Mouse (Mus musculus): Measurements from ENCODE around the gene Snx30.

Gene Snx30

GRCm38 (mm10) chr4:59824860-59825259 lies 19.2 kb downstream of the Snx30 start:
- no peak for DNase-seq (ENCODE audit: low spot score)

DNA sequence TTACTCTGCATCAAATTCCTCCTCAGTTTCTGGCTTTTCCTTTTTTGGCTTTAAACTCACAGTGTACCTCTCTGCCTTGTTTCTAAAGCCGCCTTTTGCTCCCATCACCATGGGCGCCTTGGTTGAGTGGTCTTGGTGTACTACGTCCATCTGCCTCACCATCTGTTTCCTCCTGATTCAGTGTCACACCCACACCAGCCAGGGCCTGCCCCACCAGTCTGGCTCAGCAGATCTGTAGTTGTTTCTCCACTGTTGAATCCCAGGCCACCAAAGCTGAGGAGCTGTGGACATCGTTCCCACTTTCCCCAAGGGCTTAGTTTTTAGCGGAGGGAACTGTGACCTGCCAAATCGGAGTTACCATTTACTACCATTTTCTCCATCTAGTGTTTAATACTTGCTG lies 20.0 kb downstream of the Snx30 start:
- no peak for DNase-seq (ENCODE audit: low spot score)

DNA sequence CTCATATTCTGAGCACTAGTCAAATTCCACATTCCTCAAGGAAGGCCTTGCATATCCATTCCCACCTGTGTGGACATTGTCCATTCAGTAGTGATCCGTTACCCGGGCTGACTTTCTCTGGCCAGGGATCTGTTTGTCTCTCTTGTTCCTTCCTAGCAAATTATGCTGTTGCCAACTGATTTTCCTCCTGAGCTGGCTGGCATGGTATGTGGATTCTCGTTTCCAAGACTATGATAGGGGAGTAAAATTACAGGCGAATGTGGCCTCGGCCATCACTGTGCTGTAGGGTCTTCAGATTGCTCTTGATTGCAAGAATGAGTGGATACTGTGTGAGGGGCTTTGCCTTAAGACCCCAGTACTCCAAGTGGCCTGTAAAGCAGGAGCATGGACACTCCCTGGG lies 20.7 kb downstream of the Snx30 start:
- no peak for DNase-seq (ENCODE audit: low spot score)

DNA sequence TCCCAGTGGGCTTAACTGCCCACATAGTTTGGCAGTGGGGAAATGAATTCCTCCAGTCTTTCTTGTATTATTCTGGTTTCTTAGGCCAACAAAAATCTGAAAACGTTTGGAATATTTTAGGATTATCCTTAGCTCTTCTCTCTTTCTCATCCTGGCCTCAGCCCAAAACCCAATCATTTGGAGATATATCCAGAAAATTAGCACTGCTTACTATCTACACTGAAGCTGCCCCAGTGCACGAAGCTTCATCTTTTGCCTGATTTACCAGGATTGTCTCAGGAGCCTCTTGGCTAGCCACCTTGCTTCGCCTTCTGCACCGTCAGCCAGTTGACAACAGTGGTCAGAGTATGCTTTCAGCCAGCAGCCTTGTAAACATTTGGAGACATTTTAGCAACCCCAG lies 23.4 kb downstream of the Snx30 start:
- DNase-seq (ENCODE audit: low spot score), result no peak

DNA sequence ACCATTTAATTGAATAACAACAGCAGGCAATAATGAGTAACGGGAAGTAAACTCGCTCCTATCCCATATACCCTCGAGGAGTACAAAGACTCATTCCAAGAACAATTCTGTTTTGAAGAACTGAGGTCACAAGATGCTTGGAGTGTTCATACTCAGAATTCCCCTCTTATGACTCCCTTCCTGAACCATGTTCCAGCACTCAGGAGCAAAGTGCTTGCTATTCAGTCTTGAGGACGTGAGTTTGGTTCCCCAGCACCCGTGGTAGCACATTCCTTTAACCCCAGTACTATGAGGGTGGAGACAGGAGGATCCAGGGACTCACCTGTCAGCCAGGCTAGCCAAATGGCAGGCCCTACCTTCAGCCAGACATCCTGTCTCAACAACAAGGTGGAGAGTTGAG lies 25.4 kb downstream of the Snx30 start:
- DNase-seq (ENCODE audit: low spot score), result no peak

- DNase-seq (ENCODE audit: low spot score), result no peak
Measured at GRCm38 (mm10) chr4:59832810-59833209, 27.2 kb downstream of the Snx30 start.

- DNase-seq (ENCODE audit: low spot score), result no peak
Measured at GRCm38 (mm10) chr4:59837659-59838058, 32.0 kb downstream of the Snx30 start.

DNA sequence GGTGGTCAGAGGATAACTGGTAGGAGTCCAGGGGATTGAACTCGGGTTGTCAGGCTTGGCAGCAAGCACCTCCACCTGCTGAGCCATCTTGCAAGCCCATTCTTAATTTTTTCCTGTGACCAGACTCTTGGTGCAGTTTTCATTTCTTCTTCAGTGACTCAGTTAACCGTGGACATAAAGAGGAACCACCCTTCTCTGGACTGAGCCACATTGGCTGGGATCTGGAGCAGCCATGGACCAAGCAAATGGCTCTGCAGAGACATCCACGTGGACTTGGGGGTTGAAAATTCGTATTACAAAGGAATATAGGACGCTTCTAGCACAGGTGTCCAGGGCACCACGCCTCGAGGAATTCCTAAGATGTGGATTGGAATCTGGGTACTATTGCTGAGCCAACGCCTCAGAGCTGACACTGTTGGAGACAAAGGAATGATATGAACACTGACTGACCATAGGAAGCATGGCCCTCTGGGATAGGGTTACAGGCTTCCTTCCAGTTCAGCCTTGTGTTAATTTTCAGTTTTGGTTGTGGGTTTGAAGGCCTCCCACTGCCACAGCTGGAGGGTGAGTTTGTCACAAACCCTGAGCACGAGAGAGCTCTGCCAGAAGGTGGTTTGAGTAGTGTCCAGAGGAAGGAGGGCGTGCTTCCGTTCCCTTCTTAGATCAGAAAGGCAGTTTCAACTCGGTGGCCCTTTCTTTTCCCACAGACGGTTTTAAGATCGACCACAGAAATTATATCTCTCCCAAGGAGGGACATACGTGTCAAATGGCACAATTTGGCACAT lies 39.0 kb downstream of the Snx30 start:
- DNase-seq (ENCODE audit: low spot score), result no peak

- no peak for DNase-seq (ENCODE audit: low spot score)
Measured at GRCm38 (mm10) chr4:59845245-59845637, 39.6 kb downstream of the Snx30 start.

GRCm38 (mm10) chr4:59847447-59847846 lies 41.8 kb downstream of the Snx30 start:
- DNase-seq (ENCODE audit: low spot score), result no peak

- DNase-seq (ENCODE audit: low spot score), result peak; percentile 78
Measured at GRCm38 (mm10) chr4:59850181-59850580, 44.5 kb downstream of the Snx30 start.

- no peak for DNase-seq (ENCODE audit: low spot score)
Measured at GRCm38 (mm10) chr4:59850886-59851623, 45.4 kb downstream of the Snx30 start.

DNA sequence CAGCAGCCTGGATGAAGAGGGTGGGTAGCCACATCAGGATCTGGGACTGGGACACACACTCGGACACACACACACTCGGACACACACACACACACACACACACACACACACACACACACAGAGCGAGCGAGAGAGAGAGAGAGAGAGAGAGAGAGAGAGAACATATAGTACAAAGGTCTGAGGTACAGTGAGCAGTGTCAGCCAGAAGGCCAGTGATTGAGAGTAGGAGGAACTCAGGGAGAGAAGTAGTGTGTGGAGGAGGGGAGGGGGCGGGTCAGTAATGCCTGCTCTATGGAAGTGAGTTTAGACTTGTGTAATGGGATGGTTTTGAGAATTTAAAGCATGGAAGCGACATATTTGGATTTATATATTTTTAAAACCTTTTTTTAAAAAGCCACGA lies 47.5 kb downstream of the Snx30 start:
- DNase-seq (ENCODE audit: low spot score), result no peak

DNA sequence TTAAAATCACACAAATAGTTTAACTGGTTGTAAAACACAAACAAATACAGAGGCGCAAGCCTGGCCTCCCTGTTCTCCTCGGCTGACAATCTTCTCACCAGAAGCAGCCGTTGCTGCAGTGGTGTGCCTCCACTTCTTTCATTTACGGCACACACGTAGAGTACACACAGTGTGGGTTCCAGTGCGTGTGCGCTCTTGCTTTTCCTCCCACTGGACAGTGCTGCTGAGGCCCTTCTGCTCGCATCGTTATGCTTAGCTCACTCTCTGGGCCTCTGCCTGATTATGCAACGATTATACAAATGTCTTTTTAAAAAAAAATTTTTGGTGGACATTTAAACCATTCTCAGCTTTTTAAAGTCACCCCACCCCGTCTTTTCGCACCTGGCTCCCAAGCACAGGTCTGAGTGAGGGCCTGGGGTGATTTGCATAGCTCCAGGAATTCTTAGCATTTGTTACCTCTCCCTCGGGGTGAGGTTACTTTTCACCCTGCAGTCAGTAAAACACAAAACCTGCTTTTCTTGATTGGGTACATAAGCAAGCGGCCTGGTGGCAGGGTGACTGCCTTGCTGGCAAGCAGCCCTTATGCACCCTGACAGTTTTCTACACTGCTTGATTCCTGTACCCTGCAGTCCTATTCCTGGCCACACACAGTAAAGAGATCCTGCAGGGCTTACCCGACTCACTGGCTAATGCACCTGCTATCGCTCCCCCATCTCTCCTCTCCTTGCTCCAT lies 54.2 kb downstream of the Snx30 start:
- peak; percentile 18 for DNase-seq (ENCODE audit: low spot score)

DNA sequence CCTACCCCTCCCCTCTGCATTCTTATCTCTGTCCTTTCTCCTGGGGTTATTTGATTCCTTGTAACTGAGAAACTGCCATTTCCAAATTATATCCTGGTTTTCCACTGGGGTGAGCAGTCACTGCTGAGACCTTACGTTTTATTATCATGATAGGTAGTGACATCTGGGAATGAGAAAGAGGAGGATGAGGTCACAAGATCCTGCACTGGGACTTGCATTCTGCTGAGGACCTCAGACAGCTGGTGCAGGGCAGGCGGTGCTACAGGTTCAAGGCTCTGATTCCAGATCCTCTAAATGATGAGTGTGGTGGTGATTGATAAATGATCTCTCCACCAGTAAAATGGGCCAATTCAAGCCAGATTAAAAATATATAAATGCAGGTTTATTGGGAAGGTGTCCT lies 54.8 kb downstream of the Snx30 start:
- DNase-seq (ENCODE audit: low spot score), result no peak

- no peak for DNase-seq (ENCODE audit: low spot score)
Measured at GRCm38 (mm10) chr4:59861871-59862270, 56.2 kb downstream of the Snx30 start.

GRCm38 (mm10) chr4:59862335-59862734 lies 56.7 kb downstream of the Snx30 start:
- DNase-seq (ENCODE audit: low spot score), result no peak

DNA sequence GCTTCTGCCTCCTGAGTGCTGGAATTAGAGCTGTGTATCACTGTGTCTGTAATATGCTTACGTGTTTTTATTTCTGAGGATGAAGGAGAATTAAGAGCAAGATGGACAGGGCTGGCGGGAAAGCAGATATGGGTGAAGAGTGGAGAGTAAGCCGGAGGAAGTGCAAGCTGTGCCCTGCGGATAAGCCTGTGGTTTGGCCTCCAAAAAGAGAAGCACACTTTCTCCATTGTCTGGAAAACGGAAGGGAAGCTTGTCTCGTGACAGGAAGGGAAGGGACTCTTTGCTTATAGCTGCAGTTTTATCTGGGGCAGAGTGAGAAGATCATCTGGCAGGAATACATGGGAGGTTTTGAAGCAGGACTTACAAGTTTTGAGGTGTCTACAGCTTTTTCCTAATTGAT lies 58.2 kb downstream of the Snx30 start:
- no peak for DNase-seq (ENCODE audit: low spot score)

GRCm38 (mm10) chr4:59868086-59868485 lies 62.4 kb downstream of the Snx30 start:
- no peak for DNase-seq (ENCODE audit: low spot score)

- no peak for DNase-seq (ENCODE audit: low spot score)
Measured at GRCm38 (mm10) chr4:59869488-59870057, 63.9 kb downstream of the Snx30 start.

DNA sequence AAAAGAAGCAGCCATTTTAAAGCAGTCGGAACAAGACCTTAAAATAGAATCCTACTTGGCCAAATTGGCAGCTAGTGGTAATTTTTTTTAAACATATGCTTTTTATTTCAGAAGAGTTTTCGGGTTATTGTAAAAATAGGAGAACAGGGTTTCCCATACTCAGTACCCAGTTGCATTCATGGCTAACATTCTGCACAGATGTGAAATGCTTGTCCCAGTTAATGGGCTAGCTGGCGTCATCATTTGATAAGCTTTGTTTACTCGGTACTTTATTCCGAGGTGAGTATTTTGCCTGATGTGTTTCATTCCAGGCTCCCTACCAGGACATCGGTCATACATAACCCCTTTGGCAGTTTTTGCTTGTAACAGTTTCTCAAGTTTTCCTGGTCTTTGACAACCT lies 64.8 kb downstream of the Snx30 start:
- DNase-seq (ENCODE audit: low spot score), result no peak

DNA sequence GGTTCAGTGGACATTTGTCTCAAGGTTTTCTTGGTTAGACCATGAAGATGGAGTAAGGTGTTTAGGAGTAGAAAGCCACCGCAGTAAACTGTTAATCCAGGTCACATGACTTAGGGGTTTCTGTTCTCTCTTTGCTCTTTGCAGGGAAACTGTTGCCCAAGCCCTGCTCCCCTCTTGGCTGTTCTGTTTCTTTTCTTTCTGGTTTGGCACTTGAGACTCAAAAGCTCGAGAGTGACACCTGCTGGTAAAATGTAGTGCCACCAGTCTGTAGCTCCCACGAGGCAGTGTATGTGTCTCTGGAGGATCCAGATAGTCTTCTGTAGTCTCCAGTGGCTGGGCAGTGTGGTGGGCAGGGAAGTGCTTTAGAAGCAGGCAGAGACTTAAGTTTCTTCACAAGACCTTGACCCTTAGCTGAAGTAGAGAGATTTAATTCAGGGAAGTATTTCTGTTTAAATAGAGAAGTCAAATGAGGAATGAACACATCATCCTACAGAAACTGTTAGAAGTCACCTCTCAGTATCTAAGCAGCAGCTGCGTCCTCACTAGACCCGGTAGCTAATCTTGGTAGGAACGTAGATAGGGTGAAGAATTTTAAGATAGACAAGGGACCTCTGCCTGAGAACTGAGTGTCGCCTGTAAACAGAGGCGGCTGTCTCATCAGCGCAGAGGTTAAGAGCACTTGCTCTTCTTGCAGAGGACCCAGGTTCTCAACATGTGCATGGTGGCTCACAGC lies 65.4 kb downstream of the Snx30 start:
- peak; percentile 69 for DNase-seq (ENCODE audit: low spot score)

All from urinary bladder, postnatal 25 days (tissue).